Mouse (Mus musculus) common myeloid progenitor, adult 5-6 weeks (primary cell): ENCODE measurements around the gene Ltbp3. TPM values are rescaled to one million over a fixed set of nuclear protein-coding genes. Genes with fewer than 3 reads are reported as not detected.
A peak's percentile ranks its signal among the peaks of the same experiment; 100 is the strongest.

ENCODE experiments used
- ATAC-seq: replicated peaks from 2 replicates; pipeline ENCODE4 v1.8.0; 2016; ENCODE audit warnings: low read depth, mild to moderate bottlenecking, moderate TSS enrichment, inconsistent platforms; ENCODE audit not compliant: poor library complexity, severe bottlenecking
- total RNA-seq: library from RNA; stranded (forward); fragments of 200-1000, 187-1606 nt; gene quantifications from 2 replicates; pipeline ENCODE4 v1.2.3, GENCODE M21; 2017

The Ltbp3 gene
- total RNA-seq, 1 experiment from 2014 or later = 18.1 TPM

DNA sequence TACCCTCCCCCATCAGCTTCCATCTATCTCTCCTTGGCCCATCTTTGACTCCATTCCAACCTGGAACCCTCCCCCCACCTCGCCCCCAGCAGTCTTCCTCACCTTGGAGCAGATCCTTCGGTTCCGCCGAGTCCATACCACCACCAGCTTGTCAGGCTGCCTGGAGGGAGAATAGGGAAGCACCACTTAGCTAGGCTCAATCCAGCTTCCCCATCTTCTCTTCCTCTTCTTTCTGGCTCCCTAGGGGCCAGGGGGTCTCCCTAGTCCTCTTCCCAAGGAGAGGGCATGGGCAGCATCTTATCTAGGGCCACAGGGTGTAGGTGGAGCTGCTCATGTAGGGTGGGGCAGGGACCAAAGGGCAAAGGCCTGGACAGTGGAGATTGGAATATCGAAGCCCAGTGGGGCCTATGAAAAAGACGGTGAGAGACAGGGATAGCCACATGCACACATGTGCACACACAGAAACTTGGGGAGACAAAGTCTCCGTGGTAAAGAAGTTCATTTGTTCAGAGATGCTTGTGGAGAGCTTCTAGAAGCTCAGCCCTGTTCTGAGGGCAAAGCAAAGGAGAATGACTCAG is 17.8 kb upstream of the Ltbp3 start:
- ATAC-seq = no peak

DNA sequence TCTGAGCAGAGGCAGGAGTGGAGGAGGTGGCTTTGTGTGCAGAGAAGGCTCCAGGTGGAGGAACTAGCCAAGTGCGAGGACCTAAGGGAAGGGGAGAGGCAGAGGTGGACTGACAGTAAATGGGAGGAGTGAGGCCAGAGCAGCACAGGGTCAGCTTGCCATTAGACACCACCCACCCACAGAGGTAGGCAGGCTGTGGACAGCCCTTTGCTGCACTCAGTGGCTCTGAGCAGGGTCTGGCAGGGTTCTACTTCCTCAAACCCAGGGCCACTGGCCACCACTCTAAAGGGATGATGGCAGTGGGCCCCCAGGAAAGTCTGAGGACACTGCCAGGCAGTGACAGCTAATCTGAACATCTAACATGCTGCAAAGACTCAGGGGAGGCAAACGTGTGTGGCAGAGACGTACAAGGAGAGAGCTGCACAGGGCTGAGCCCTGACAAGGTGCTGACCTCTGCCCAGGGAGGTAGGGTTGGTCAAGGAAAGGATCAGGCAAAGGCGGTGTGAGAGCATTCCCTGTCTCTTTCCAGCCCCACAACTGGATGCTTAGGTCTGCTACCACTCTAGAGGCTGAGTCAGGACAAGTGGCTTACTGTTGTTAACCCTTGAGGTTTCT is 16.7 kb upstream of the Ltbp3 start:
- no peak for ATAC-seq

DNA sequence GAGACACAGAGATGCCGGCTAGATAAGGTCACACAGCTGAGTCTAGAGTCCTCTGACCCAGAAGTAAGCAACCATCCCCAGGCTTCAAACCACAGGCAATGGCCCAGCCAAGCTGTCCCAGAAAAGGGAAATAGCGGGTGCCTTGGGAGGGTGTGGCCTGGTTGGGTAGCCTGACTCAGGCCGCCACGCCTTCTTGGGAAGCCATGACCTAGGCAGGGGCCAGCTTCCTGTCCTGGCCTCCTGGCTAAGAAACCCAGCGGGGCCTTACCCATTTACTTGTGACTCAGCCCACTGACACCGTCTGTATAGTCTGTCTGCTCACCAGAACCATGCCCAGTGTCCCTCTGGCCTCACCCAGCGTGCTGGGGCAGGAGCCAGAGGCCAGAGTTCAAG is 16.2 kb upstream of the Ltbp3 start:
- ATAC-seq = peak; percentile 60

DNA sequence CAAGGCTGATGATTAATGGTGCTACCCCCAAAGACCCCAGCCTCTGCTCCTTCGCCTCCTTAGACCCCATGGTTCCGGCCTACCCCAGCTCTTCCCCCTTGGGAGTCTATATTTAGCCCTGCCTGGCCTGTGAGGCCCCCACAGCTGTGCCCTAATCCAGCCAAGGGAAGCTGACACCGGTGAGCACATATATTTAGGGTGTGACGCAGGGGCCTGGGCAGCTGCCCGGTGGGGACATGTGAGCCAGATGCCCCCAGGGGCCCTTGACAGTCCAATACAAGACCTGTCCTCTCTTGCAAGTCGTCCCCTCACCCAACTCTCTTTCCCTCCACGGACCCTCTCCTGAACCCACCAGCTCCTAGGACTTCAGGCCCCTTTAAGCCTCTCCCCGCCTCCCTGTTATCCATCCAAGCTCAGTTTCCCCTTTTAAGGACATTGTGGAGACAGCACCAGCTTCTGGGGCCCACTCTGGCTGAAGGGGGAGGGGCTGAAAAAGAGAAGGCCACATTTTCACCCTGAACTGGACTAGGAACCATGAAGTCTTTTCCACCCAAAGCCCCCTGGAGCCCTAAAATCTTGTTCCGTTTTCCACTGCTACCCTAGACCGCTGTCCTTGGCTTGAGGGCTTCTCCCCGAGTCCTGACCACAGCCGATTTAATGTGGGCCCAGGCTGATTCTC is 15.5 kb upstream of the Ltbp3 start:
- no peak for ATAC-seq

DNA sequence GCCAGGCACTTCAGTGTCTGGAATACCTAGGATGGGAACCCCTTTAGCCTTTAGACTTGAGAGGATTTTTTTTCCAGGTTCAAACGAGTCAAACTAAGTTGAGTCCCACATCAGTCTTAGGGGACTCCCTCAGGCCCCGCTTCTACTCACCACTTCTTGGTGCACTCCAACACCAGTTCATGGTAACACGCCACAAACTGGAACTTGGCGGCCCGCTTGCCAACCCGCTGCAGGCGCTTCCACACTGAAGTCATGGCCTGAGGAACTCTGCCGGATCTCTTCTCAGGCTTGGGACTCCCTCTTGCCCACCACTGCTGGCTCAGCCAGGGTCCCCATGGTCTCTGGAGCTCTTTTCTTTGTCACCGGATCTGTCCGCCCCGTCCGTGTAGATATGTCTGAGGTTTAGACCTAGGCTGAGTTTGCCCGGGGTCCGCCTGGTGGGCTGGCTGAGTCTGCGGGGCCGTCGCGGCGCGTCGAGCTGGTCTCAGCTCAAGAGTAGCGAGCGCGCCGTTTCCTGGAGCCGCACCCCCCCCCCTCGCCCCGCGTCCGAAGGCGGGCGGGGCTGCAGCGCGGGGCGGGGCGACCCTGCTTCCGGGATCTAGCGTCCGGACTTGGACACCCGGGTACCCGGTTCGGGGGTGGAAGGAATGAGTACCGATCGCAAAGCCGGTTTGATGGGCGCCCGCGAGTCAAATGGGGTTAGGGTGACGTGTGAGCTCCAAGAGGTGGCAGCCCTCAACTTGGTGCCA is 14.8 kb upstream of the Ltbp3 start, which contains the start of gene Ehbp1l1:
Gene Ehbp1l1 (minus strand): TSS at position 551 of the 749 bp plus-strand sequence.
- ATAC-seq = 0 out of 2 replicates have a peak, but pooled peaks have one; percentile 2

DNA sequence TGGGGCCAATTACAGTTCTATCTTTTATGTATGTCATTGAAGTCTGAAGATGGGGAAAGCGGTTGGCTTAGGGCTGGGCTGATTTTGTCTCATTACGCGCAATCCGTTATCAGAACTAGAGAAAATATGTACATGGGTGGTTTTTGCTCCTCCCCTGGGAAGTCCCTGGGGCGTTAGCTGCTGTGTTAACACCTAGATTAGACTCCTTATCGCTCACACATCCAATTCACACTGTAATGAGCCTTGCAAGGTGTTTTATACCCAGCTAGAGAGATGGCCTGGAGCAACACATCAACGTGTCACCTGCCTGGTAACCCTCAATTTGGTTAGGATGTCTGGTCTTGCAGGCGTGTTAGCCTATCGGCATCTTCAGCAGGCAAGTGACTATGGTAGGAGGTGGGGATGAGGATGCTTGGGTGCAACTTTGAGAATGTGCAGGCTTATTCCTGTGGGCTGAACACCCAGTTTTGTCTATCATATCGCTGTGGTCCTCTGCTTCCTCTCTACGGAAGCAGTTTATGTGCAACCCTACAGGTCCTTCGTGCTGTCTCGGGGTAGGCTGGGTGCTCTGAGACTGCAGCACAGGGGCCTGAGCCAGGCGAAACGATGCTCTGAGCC is 13.6 kb upstream of the Ltbp3 start:
- peak; percentile 2; the same call in 1 of the 2 replicates for ATAC-seq

DNA sequence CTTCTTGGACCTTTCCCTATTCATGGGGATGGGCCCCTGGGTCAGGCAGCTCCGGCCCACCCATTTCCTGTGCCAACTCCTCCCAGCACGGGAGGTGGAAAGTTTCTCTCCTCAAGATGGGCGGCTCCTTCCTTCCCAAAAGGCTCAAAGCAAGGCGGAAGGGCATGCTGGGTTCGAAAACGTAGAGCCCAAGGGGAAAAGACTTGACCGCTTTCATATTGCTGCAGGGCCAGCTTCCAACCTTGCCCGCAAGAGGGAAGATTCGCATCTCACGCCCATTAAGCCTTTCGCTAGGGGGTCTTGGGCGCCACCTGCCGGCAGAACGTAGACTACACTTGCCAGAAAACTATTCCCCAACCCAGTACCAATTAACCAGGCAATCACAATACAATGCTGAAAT is 13.0 kb upstream of the Ltbp3 start:
- ATAC-seq = peak; percentile 13

GRCm38 (mm10) chr19:5728631-5729443 is 11.9 kb upstream of the Ltbp3 start:
- no peak for ATAC-seq

DNA sequence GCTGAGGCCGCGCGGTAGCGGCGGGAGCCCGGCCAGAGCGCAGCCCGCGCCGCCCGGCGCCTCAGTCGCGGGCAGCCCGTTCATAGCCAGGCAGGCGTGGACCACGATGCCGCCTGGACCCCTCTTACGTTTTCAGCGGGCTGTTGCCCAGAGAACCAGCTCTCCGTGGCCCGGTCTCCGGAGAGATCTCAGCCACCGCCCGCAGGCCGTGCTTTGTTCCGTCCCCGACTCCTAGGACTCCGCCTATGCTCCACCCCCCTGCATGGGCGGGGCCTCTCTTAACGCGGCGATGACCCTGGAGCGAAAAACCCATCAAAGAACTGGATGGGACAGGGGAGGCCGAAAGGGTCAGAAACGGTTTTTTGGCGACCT is 11.3 kb upstream of the Ltbp3 start, which contains the start of gene Fam89b:
Gene Fam89b (minus strand): TSS at position 210 of the 372 bp plus-strand sequence.
- peak; percentile 34 for ATAC-seq

DNA sequence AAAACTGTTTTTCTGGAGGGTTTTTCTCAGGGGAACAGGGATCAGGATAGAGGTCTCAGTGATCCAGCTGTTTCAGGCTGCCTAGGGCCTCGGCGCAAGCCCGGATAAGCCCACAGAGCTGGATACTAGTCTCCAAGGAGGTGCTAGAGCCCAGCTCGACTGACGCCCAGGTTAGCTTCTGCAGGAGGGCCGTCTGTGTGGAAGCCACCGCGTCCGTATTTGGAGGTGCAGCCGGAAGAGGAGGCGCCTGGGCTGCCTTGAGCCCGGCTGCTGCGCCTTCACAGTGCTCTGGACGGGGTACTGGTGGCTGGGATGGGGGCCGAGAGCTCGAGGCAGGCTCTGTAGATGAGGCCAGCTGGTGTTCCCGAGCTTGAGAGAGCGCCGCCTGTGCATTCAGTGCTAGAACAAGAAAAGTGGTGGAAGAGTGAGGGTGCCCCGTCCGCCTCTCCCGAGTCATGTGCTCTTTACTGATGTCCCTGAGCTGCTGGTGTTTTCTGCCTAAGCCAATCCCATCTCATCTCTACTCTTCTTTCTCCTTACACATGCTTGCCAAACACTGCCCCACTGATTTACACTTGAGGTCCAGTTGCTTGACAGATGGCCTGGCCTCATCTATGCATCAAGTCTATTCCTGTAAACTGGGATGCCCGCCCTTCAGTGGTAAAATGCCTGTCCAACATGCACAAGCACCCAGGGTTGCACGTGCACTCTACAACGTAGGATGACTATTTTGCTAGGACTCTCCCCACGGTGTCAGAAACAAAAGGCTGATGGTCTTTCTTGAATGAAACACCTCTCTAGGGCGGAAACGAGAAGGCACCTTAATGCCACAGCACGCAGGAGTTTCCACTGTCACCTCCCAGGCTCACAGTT is 10.2 kb upstream of the Ltbp3 start:
- no peak for ATAC-seq

DNA sequence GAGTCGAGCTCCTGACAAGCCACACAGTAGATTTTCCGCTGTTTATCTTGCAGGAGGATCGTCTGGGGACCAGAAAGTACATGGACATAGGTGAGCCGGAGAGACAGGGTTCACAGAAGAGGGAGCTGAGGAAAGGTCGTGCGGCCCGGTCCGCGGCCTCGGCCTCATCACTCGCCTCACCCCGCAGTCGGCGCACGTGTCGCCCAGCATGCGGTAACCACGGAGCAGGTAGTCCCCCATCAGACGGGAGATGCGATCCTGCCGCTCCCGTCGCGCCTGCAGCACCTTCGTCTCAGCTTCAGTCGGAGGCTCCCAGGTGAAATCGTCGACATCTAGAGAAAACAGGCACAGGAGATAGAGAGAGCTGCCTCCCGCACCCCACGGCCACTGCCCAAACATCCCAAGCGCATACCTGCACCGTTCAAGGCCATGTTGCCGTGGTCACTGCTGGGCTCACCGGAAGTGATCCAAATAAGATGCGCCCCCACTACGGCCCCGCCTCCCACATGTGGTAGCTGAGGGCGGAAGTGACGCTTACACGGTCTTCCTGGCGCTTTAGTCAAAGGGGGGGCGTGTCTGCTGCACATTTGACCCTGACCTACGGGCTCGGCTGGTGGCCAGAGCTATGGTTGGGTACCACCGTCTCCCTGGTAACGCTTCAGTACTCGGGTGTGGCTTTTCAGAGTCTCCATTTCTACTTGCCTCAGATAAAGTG is 9.3 kb upstream of the Ltbp3 start:
- peak; percentile 71 for ATAC-seq

DNA sequence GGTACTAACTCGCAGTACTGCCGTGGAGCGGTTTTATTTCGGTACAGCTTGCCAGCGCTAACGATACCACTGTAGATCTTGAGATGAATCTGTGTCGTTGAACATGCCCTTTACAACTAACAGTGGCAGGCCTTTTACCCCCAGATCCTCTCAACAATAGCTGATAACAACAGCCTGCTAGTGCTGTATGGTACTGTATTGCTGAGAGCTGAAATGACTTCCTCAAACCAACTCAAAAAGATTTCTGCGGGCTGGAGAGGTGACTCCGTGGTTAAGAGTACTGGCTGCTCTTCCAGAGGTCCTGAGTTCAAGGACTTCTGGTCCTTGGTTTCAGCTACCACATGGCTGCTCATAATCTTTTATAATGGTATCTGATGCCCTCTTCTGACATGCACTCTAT is 6.4 kb upstream of the Ltbp3 start:
- no peak for ATAC-seq

DNA sequence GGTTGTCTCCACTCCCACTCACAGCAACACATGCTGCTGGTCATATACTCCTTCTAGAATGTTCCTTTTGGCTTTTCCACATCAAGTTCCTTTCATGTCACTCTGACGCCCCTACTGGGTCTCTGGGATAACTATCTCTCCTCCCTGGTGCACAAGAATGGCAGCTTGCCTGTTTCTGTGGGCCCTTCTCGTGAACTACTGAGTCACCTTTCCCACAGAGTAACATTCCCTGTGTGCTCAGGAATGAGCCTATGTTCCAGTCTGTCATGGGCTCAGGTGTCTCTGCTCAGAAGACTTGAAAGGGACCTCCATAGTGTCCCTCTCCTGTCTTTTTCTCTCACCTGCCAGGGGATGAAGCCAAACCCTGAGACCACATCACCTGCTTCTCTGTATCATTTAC is 1.3 kb upstream of the Ltbp3 start:
- no peak for ATAC-seq

GRCm38 (mm10) chr19:5741641-5742240 is 1.0 kb downstream of the Ltbp3 start:
- ATAC-seq = no peak

- ATAC-seq = no peak
Observed at GRCm38 (mm10) chr19:5742241-5742641, 1.5 kb downstream of the Ltbp3 start.

GRCm38 (mm10) chr19:5743576-5743975 is 2.9 kb downstream of the Ltbp3 start:
- ATAC-seq = peak; percentile 89
